Mouse (Mus musculus): ENCODE data around the gene Utrn.
A peak's percentile ranks its signal among the peaks of the same experiment; 100 is the strongest.

Utrn gene

GRCm38 (mm10) chr10:12832163-12832562 lies 37.0 kb downstream of the Utrn start:
- no peak for DNase-seq

- DNase-seq = no peak
Observed at GRCm38 (mm10) chr10:12827778-12828177, 41.4 kb downstream of the Utrn start.

GRCm38 (mm10) chr10:12827306-12827705 lies 41.9 kb downstream of the Utrn start:
- DNase-seq = no peak

- peak; percentile 70 to 76 for DNase-seq
Observed at GRCm38 (mm10) chr10:12826760-12827281, 42.3 kb downstream of the Utrn start.

GRCm38 (mm10) chr10:12824386-12824785 lies 44.8 kb downstream of the Utrn start:
- no peak for DNase-seq

GRCm38 (mm10) chr10:12823437-12824219 lies 45.5 kb downstream of the Utrn start:
- DNase-seq = no peak

GRCm38 (mm10) chr10:12820978-12821735 lies 48.0 kb downstream of the Utrn start:
- DNase-seq = no peak

GRCm38 (mm10) chr10:12817409-12817808 lies 51.8 kb downstream of the Utrn start:
- peak; percentile 66 to 69 for DNase-seq

- DNase-seq = no peak
Observed at GRCm38 (mm10) chr10:12816530-12816929, 52.6 kb downstream of the Utrn start.

GRCm38 (mm10) chr10:12814411-12814810 lies 54.8 kb downstream of the Utrn start:
- DNase-seq = no peak

- no peak for DNase-seq
Observed at GRCm38 (mm10) chr10:12813881-12814280, 55.3 kb downstream of the Utrn start.

GRCm38 (mm10) chr10:12813211-12813811 lies 55.9 kb downstream of the Utrn start:
- DNase-seq = no peak

- DNase-seq = no peak
Observed at GRCm38 (mm10) chr10:12812680-12813079, 56.5 kb downstream of the Utrn start.

GRCm38 (mm10) chr10:12810816-12811215 lies 58.3 kb downstream of the Utrn start:
- no peak for DNase-seq

GRCm38 (mm10) chr10:12809702-12810101 lies 59.5 kb downstream of the Utrn start:
- DNase-seq = no peak

GRCm38 (mm10) chr10:12808467-12808866 lies 60.7 kb downstream of the Utrn start:
- no peak for DNase-seq

- DNase-seq = no peak
Observed at GRCm38 (mm10) chr10:12807706-12808105, 61.5 kb downstream of the Utrn start.

GRCm38 (mm10) chr10:12805826-12806225 lies 63.3 kb downstream of the Utrn start:
- no peak for DNase-seq

GRCm38 (mm10) chr10:12803939-12804338 lies 65.2 kb downstream of the Utrn start:
- no peak for DNase-seq

GRCm38 (mm10) chr10:12799416-12799815 lies 69.7 kb downstream of the Utrn start:
- DNase-seq = no peak

GRCm38 (mm10) chr10:12798248-12798647 lies 70.9 kb downstream of the Utrn start:
- no peak for DNase-seq

GRCm38 (mm10) chr10:12796510-12796840 lies 72.7 kb downstream of the Utrn start:
- DNase-seq = peak; percentile 77 to 78

GRCm38 (mm10) chr10:12795796-12796509 lies 73.2 kb downstream of the Utrn start:
- peak in 1 of 2 experiments; percentile 49 for DNase-seq

Data from cerebellum, postnatal 36 days (tissue).